Mouse (Mus musculus) heart, embryonic 13.5 days (tissue): ENCODE data around the gene Zfp84. TPM values are rescaled to one million over a fixed set of nuclear protein-coding genes. Genes with fewer than 3 reads are reported as not detected.
A peak's percentile ranks its signal among the peaks of the same experiment; 100 is the strongest.

Experiments
- ATAC-seq: fragments of 200-750 bp; cut with Nextera tagmentation; 2 replicates; pipeline ENCODE4 v1.8.0; 2017; ENCODE audit warnings: moderate TSS enrichment; ENCODE audit not compliant: insufficient number of reproducible peaks, low FRiP score, low TSS enrichment; ENCODE audit errors: extremely low read depth
- H3K27ac ChIP-seq: fragments of 300-500 bp; sonication (generic); replicated peaks from 2 replicates; pipeline ENCODE4 v1.5.1; 2015; ENCODE audit warnings: moderate library complexity, mild to moderate bottlenecking, inconsistent platforms
- H3K27me3 ChIP-seq: fragments of 300-500 bp; sonication (generic); replicated peaks from 2 replicates; pipeline ENCODE4 v1.6.1; 2015; ENCODE audit warnings: mild to moderate bottlenecking, inconsistent platforms
- H3K36me3 ChIP-seq: fragments of 300-500 bp; sonication (generic); 2 replicates; pipeline ENCODE4 v1.6.1; 2015; ENCODE audit warnings: mild to moderate bottlenecking, inconsistent platforms
- H3K4me1 ChIP-seq: fragments of 300-500 bp; sonication (generic); 2 replicates; pipeline ENCODE4 v1.6.1; 2015; ENCODE audit warnings: inconsistent platforms
- H3K4me2 ChIP-seq: fragments of 300-500 bp; sonication (generic); 2 replicates; pipeline ENCODE4 v1.6.1; 2015; ENCODE audit warnings: inconsistent platforms, mild to moderate bottlenecking, moderate library complexity
- H3K4me3 ChIP-seq: fragments of 300-500 bp; sonication (generic); 2 replicates; pipeline ENCODE4 v1.5.1; 2015; ENCODE audit warnings: moderate library complexity, mild to moderate bottlenecking, inconsistent platforms
- H3K9ac ChIP-seq: fragments of 300-500 bp; sonication (generic); 2 replicates; pipeline ENCODE4 v1.6.1; 2015; ENCODE audit warnings: inconsistent platforms, mild to moderate bottlenecking, moderate library complexity
- H3K9me3 ChIP-seq: fragments of 300-500 bp; sonication (generic); 2 replicates; pipeline ENCODE4 v1.6.1; 2016; ENCODE audit warnings: inconsistent platforms
- WGBS: fragments of 180-500 bp; shearing (Covaris S2); methylation state at CpG from one replicate; pipeline ENCODE4 v1.1.7; 2015; ENCODE audit warnings: mixed read lengths; 5-methylcytosine and 5-hydroxymethylcytosine counted together
- microRNA counts: library from miRNA; unstranded; fragments of <30 nt; microRNA quantifications from one replicate; lab custom pipeline; 2016
- microRNA-seq: library from miRNA; unstranded; fragments of <30 nt; microRNA quantifications from one replicate; pipeline ENCODE4, GENCODE M21; 2016
- polyA plus RNA-seq: library from polyadenylated mRNA; unstranded; fragments of >200 nt; fragmentation: Nextera tagmentation; extraction: Ambion mirVana; gene quantifications from 2 replicates; pipeline ENCODE4 v1.2.1, GENCODE M21; 2015

The Zfp84 gene
- polyA plus RNA-seq, 1 experiment from 2014 or later, result 7.3 TPM

DNA sequence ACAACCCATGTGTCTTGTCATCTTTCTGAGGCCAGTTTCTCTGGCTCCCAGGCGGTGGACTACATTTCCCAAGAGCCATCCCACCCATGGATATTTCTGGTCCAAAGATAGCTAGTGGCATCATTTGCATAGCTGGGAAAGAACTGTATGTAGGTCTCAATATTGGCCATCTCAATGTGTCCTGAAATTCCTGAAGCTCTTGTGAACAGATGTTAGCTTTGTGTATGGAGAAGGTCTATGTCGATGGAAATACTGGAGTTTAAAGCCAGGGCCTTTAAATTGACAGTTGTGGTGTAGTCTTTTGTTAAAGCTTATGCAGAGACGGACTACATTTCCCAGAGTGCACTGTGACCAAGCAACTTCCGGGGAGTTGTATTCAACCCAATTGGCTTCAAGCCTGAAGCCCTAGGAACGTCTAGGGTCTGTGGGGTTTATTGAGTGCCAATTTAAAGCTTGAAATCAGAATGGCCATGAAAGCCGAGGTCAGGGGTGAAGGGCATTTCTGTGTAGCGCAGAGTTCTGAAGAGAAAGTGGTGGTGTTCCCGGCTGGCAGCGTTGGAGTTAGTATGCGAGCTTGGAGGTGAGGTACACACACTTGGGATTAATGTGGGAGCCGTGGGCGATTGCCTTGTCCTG lies 50.4 kb downstream of the Zfp84 start:
- under 1% methylated on average over 12 of the region's 12 CpGs for whole genome bisulfite sequencing
- Histone ChIP-seq H3K4me1 (peaks cover 47% of the 10 kb centered on the region), H3K27ac (peak overlapping the region; percentile 82), H3K9ac (peak overlapping the region; percentile 84), H3K27me3 (no peaks in the 10 kb centered on the region), H3K4me2 (peak overlapping the region; percentile 84), H3K36me3 (peaks cover 30% of the 10 kb centered on the region), H3K4me3 (peak overlapping the region; percentile 70), H3K9me3 (no peaks in the 10 kb centered on the region)
- ATAC-seq, result no peak

DNA sequence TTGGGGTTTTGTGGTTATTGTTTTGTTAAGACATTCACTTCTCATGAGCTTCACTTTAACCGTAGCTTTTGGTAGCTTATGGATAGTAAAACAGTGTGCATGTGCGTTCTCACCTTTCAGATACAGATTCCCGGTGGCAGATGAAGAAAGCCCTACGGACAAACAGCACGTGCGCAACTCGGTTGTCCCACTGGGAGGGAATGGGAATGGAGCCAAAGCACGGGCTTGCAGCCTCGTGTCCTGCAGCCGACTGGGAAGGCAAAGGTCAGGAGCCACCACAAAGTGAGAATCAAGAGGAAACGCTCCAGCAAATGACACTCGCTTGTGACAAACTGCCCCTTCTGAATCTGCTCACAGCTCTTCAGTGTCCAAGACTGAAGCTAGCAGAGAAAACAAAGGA lies 59.6 kb downstream of the Zfp84 start:
- Histone ChIP-seq H3K9ac (no peak overlapping the region), H3K27ac (no peak overlapping the region), H3K4me3 (no peak overlapping the region), H3K36me3 (peaks cover 95% of the 10 kb centered on the region), H3K4me2 (no peak overlapping the region), H3K27me3 (no peaks in the 10 kb centered on the region), H3K9me3 (peaks cover 11% of the 10 kb centered on the region), H3K4me1 (no peaks in the 10 kb centered on the region)
- ATAC-seq, result no peak
- WGBS, result 93% methylated on average over 12 of the region's 12 CpGs

MicroRNAs within 50 kb of the gene (microRNA counts, 519-probe panel; counts per million panel counts)
- microRNA mmu-miR-1964 (lab: Ali Mortazavi, UCI), result 209 counts per million, percentile 61 among the panel's probes with 10 or more counts

Small RNAs within 50 kb of the gene (microRNA-seq; reads per million reads assigned to microRNA genes)
- gene Mir1964, result 3.5 reads per million, percentile 14 among the genes with 10 or more reads in this experiment

Other genes starting within 250 kb of the Zfp84 start
- 3.9 and 4.1 TPM in 2 replicates for gene Sipa1l3, start 249.9 kb upstream of the Zfp84 start, polyA plus RNA-seq
- not detected in 2 replicates for gene Catsperg2, start 41.5 kb upstream of the Zfp84 start, polyA plus RNA-seq
- gene Zfp30, start 15.4 kb downstream of the Zfp84 start, polyA plus RNA-seq, result 4.6 and 6.0 TPM in 2 replicates
- gene Zfp790, start 47.6 kb downstream of the Zfp84 start, polyA plus RNA-seq, result 9.1 and 9.3 TPM in 2 replicates
- 1.7 and 1.9 TPM in 2 replicates for gene Zfp940, start 85.1 kb downstream of the Zfp84 start, polyA plus RNA-seq
- 3.0 and 3.2 TPM in 2 replicates for gene Zfp420, start 91.4 kb downstream of the Zfp84 start, polyA plus RNA-seq
- gene Zfp27, start 138.0 kb downstream of the Zfp84 start, polyA plus RNA-seq, result 5.8 and 6.1 TPM in 2 replicates
- 3.2 and 3.3 TPM in 2 replicates for gene Zfp383, start 139.7 kb downstream of the Zfp84 start, polyA plus RNA-seq
- gene Zfp74, start 185.5 kb downstream of the Zfp84 start, polyA plus RNA-seq, result 7.2 TPM in 2 replicates
- gene Zfp568, start 215.4 kb downstream of the Zfp84 start, polyA plus RNA-seq, result 17.2 and 20.2 TPM in 2 replicates